22 mouse cellular contexts compared by ENCODE assay signal in the genomic region with DNA sequence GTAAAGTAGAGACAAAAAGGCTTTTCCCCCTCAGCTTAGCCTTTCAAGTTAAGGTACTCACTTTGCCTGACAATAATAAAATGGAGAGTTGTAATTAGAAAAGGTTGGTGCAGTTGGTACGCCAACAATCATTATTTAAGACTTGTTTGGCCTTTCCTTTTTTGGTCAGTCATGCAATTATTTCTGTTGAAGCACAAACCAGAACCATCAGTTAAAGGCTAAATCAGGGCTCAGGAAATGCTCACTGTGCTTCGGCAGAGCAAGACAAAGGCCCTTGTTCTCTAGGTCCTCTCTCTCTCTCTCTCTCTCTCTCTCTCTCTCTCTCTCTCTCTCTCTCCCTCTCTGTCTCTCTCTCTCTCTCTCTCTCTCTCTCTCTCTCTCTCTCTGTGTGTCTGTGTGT.
DNase-seq lines count a peak whose midpoint lies in the region; ATAC-seq and TF ChIP-seq lines count a peak whose summit lies in the region.
"Had no signal": no experiment of that assay in that cellular context is flagged by ENCODE, and none has a peak within 500 bp of the region (broad histone marks: within the 10 kb centered on the region; RNA-seq: fewer than 3 reads in every experiment).

No protein-coding gene starts in this region.

- no peak for TF ChIP-seq CTCF in layer of hippocampus, adult 2 months (conservative IDR thresholded peaks at IDR 0.05)

- no peak for ATAC-seq in hindbrain, embryonic 16.5 days
- ATAC-seq in embryonic facial prominence, embryonic 12.5 days (ENCODE audit: insufficient number of reproducible peaks, insufficient read depth, low FRiP score, low TSS enrichment) = no peak
- ATAC-seq in limb, embryonic 14.5 days (ENCODE audit: low FRiP score, low read depth) = no peak
- ATAC-seq in activated CD4-positive, CD25-positive, alpha-beta regulatory T cell, adult 4 months = no peak
- ATAC-seq: CD4-positive, CD25-positive, alpha-beta regulatory T cell, adult 4 months; midbrain, embryonic 15.5 days had no signal

- peaks cover 55% of the 10 kb centered on the region for H3K4me1 ChIP-seq in hindbrain, embryonic 10.5 days (replicated peaks)
- H3K4me1 ChIP-seq in hindbrain, embryonic 16.5 days (ENCODE audit: control insufficient read depth, insufficient read depth, low read depth, low read length) = no peaks in the 10 kb centered on the region
- H3K4me1 ChIP-seq in embryonic facial prominence, embryonic 12.5 days = peaks cover 27% of the 10 kb centered on the region
- H3K4me1 ChIP-seq in limb, embryonic 14.5 days (ENCODE audit: control insufficient read depth, insufficient read depth, low read length) = peaks cover 19% of the 10 kb centered on the region

- peak overlapping the region; percentile 56; the same call in 1 of the 2 replicates for H3K27ac ChIP-seq in hindbrain, embryonic 10.5 days
- H3K27ac ChIP-seq in hindbrain, embryonic 16.5 days (ENCODE audit: low read depth, low read length) = no peak overlapping the region
- peak overlapping the region; percentile 39; the same call in 1 of the 2 replicates for H3K27ac ChIP-seq in layer of hippocampus, adult 2 months
- H3K27ac ChIP-seq in embryonic facial prominence, embryonic 12.5 days = 0 out of 2 replicates have a peak overlapping the region, but pooled peaks have one; percentile 36
- H3K27ac ChIP-seq in limb, embryonic 14.5 days (replicated peaks; ENCODE audit: low read depth, low read length) = peak overlapping the region; percentile 35; the same call in 1 of the 2 replicates
- H3K27ac ChIP-seq: hindbrain, embryonic 13.5 days; liver, embryonic 15.5 days; lung, embryonic 15.5 days; midbrain, embryonic 15.5 days; neural tube, embryonic 12.5 days had no signal

- no peak overlapping the region for H3K4me2 ChIP-seq in hindbrain, embryonic 16.5 days (ENCODE audit: low read length)
- H3K4me2 ChIP-seq in embryonic facial prominence, embryonic 12.5 days (replicated peaks) = no peak overlapping the region
- H3K4me2 ChIP-seq in limb, embryonic 14.5 days (replicated peaks; ENCODE audit: low read depth, low read length, severe bottlenecking) = no peak overlapping the region
- H3K4me2 ChIP-seq: heart, embryonic 12.5 days; hindbrain, embryonic 13.5 days; liver, embryonic 15.5 days; lung, embryonic 15.5 days; midbrain, embryonic 15.5 days; neural tube, embryonic 12.5 days had no signal

- no peak overlapping the region for H3K4me3 ChIP-seq in hindbrain, embryonic 10.5 days
- no peak overlapping the region for H3K4me3 ChIP-seq in hindbrain, embryonic 16.5 days (ENCODE audit: low read length)
- no peak overlapping the region for H3K4me3 ChIP-seq in layer of hippocampus, adult 2 months
- no peak overlapping the region for H3K4me3 ChIP-seq in embryonic facial prominence, embryonic 12.5 days
- H3K4me3 ChIP-seq in limb, embryonic 14.5 days (replicated peaks; ENCODE audit: low read length) = no peak overlapping the region
- H3K4me3 ChIP-seq: heart, embryonic 12.5 days; hindbrain, embryonic 13.5 days; liver, embryonic 15.5 days; lung, embryonic 15.5 days; megakaryocyte, embryonic 14.5 days; midbrain, embryonic 15.5 days; neural tube, embryonic 12.5 days had no signal

- H3K36me3 ChIP-seq in hindbrain, embryonic 10.5 days = peaks cover 9% of the 10 kb centered on the region; the same call in 1 of the 2 replicates
- no peaks in the 10 kb centered on the region for H3K36me3 ChIP-seq in hindbrain, embryonic 16.5 days (ENCODE audit: control insufficient read depth, insufficient read depth, low read length)
- H3K36me3 ChIP-seq in embryonic facial prominence, embryonic 12.5 days = no peaks in the 10 kb centered on the region
- peaks cover 7% of the 10 kb centered on the region; the same call in 1 of the 2 replicates for H3K36me3 ChIP-seq in limb, embryonic 14.5 days (ENCODE audit: control insufficient read depth, insufficient read depth, low read length)
- H3K36me3 ChIP-seq: hindbrain, embryonic 13.5 days; liver, embryonic 15.5 days; lung, embryonic 15.5 days; midbrain, embryonic 15.5 days; neural tube, embryonic 12.5 days had no signal

- H3K9me3 ChIP-seq in hindbrain, embryonic 10.5 days = no peaks in the 10 kb centered on the region
- no peaks in the 10 kb centered on the region for H3K9me3 ChIP-seq in hindbrain, embryonic 16.5 days (ENCODE audit: control insufficient read depth, low read length)
- no peaks in the 10 kb centered on the region for H3K9me3 ChIP-seq in embryonic facial prominence, embryonic 12.5 days
- H3K9me3 ChIP-seq in limb, embryonic 14.5 days (ENCODE audit: control insufficient read depth, low read length) = no peaks in the 10 kb centered on the region
- H3K9me3 ChIP-seq: heart, embryonic 12.5 days; hindbrain, embryonic 13.5 days; liver, embryonic 15.5 days; lung, embryonic 15.5 days; megakaryocyte, embryonic 14.5 days; midbrain, embryonic 15.5 days; neural tube, embryonic 12.5 days had no signal

- H3K27me3 ChIP-seq in hindbrain, embryonic 10.5 days (ENCODE audit: insufficient read depth, poor library complexity, severe bottlenecking) = no peaks in the 10 kb centered on the region
- no peaks in the 10 kb centered on the region for H3K27me3 ChIP-seq in hindbrain, embryonic 16.5 days (replicated peaks; ENCODE audit: control insufficient read depth, insufficient read depth, low read length)
- H3K27me3 ChIP-seq in embryonic facial prominence, embryonic 12.5 days = no peaks in the 10 kb centered on the region
- H3K27me3 ChIP-seq in limb, embryonic 14.5 days (ENCODE audit: control insufficient read depth, insufficient read depth, low read length) = no peaks in the 10 kb centered on the region
- H3K27me3 ChIP-seq: heart, embryonic 12.5 days; hindbrain, embryonic 13.5 days; lung, embryonic 15.5 days; megakaryocyte, embryonic 14.5 days; midbrain, embryonic 15.5 days; neural tube, embryonic 12.5 days had no signal

- no peak for TF ChIP-seq POLR2A in limb, embryonic 14.5 days (IDR thresholded peaks at IDR 0.05; ENCODE audit: borderline replicate concordance, extremely low read depth, insufficient read depth, insufficient read length)

- DNase-seq in hindbrain, embryonic 10.5 days (ENCODE audit: low spot score) = no peak
- DNase-seq in layer of hippocampus, adult 2 months (ENCODE audit: low spot score in 2 of 2) = no peak
- DNase-seq in layer of hippocampus, adult 18-20 months (ENCODE audit: low spot score in 2 of 2) = no peak
- DNase-seq in limb, embryonic 14.5 days (ENCODE audit: low spot score) = no peak
- DNase-seq in adrenal gland, postnatal 36 days = no peak
- DNase-seq: heart, postnatal 10 days; kidney, postnatal 10 days; layer of hippocampus, postnatal 36 days; liver; lung, postnatal 36 days; right cerebral cortex, postnatal 14 days had no signal

- 47% methylated on average over 2 of the region's 2 CpGs for WGBS in hindbrain, embryonic 10.5 days
- WGBS in hindbrain, embryonic 16.5 days = 49% methylated on average over 2 of the region's 2 CpGs
- WGBS in embryonic facial prominence, embryonic 12.5 days = 33% methylated on average over 2 of the region's 2 CpGs
- WGBS in limb, embryonic 14.5 days = 38% methylated on average over 2 of the region's 2 CpGs

- H3K9ac ChIP-seq in hindbrain, embryonic 16.5 days (ENCODE audit: low read depth, low read length) = no peak overlapping the region
- no peak overlapping the region for H3K9ac ChIP-seq in embryonic facial prominence, embryonic 12.5 days
- no peak overlapping the region for H3K9ac ChIP-seq in limb, embryonic 14.5 days (ENCODE audit: low read depth, low read length, severe bottlenecking)
- H3K9ac ChIP-seq: heart, embryonic 12.5 days; hindbrain, embryonic 13.5 days; liver, embryonic 15.5 days; lung, embryonic 15.5 days; midbrain, embryonic 15.5 days; neural tube, embryonic 12.5 days had no signal
